Mouse (Mus musculus) brain, embryonic 14.5 days (tissue): ENCODE results near the gene Hbq1b.

Experiments used
- CTCF ChIP-seq: fragments of 200-500 bp; IDR thresholded peaks from 2 replicates; pipeline ENCODE4 v1.5.1; 2012; ENCODE audit warnings: inconsistent platforms, mild to moderate bottlenecking, moderate library complexity, borderline replicate concordance; ENCODE audit not compliant: insufficient read depth, insufficient read length; ENCODE audit errors: extremely low read depth
- POLR2A ChIP-seq: fragments of 200-500 bp; IDR thresholded peaks from 2 replicates; pipeline ENCODE4 v1.6.1; 2012; ENCODE audit warnings: mild to moderate bottlenecking, inconsistent platforms, borderline replicate concordance; ENCODE audit not compliant: poor library complexity, insufficient read depth, insufficient read length, severe bottlenecking; ENCODE audit errors: extremely low read depth

- TF ChIP-seq POLR2A (no peak), CTCF (no peak)
Observed at GRCm38 (mm10) chr11:32276347-32276746, 10.4 kb upstream of the Hbq1b start, which contains the start of gene Hba-x.
